ENCODE assay signal across 1 mouse cellular context in the genomic region with DNA sequence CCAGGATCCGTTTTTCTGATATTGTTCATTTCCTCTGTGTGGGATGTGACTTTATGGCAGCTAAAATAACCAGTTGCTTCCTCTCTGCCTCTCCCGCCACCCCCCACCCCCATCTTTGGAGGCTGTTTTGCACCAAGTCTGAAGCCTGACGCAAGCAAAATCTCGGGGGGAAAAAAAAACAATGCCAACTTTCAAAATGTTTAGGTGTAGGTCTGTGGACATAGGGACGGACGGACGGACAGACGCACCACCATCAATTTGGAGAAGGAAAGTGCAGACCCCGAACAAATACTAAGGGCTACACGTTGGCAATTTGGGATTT.
TF ChIP-seq lines count a peak whose summit lies in the region.

No protein-coding gene starts in this region.

TF ChIP-seq in CH12.LX, 34 proteins besides CTCF, POLR2A, EP300 and RAD21 (continued from another document):
- TF ChIP-seq ZKSCAN1 (IDR thresholded peaks at IDR 0.05; ENCODE audit: borderline replicate concordance, low read depth, low read length) = no peak
- peak; percentile 40; the same call in 1 of the 2 replicates for TF ChIP-seq CHD1 (IDR thresholded peaks at IDR 0.05; ENCODE audit: low read depth, low read length)
